Mouse (Mus musculus) hindbrain, embryonic 10.5 days (tissue): ENCODE data around the gene Mex3d. TPM values are rescaled to one million over a fixed set of nuclear protein-coding genes. Genes with fewer than 3 reads are reported as not detected.
"Not testable (repeated sequence)": the region's sequence is repeated elsewhere in the genome, so short reads cannot be mapped to it uniquely, and the experiment has no call there.

Experiments
- DNase-seq: peaks from one replicate; pipeline ENCODE4 v3.0.0-alpha.2; 2017; ENCODE audit warnings: low spot score
- H3K27ac ChIP-seq: fragments of 300-500 bp; sonication (generic); 2 replicates; pipeline ENCODE4 v1.5.1; 2016; ENCODE audit warnings: mild to moderate bottlenecking, moderate library complexity
- H3K27me3 ChIP-seq: fragments of 300-500 bp; sonication (generic); 2 replicates; pipeline ENCODE4 v1.6.1; 2016; ENCODE audit warnings: mild to moderate bottlenecking; ENCODE audit not compliant: poor library complexity, insufficient read depth, severe bottlenecking
- H3K36me3 ChIP-seq: fragments of 300-500 bp; sonication (generic); 2 replicates; pipeline ENCODE4 v1.6.1; 2016; ENCODE audit warnings: mild to moderate bottlenecking, moderate library complexity
- H3K4me1 ChIP-seq: fragments of 300-500 bp; sonication (generic); replicated peaks from 2 replicates; pipeline ENCODE4 v1.6.1; 2016; ENCODE audit warnings: mild to moderate bottlenecking
- H3K4me3 ChIP-seq: fragments of 300-500 bp; sonication (generic); 2 replicates; pipeline ENCODE4 v1.5.1; 2016; ENCODE audit warnings: mild to moderate bottlenecking, moderate library complexity
- H3K9me3 ChIP-seq: fragments of 300-500 bp; sonication (generic); 2 replicates; pipeline ENCODE4 v1.6.1; 2016; ENCODE audit warnings: mild to moderate bottlenecking, moderate library complexity
- WGBS: fragments of 180-500 bp; shearing (Covaris S2); methylation state at CpG from one replicate; pipeline ENCODE4 v1.1.7; 2016; 5-methylcytosine and 5-hydroxymethylcytosine counted together
- polyA plus RNA-seq: library from polyadenylated mRNA; unstranded; fragments of >200 nt; fragmentation: Nextera tagmentation; extraction: Ambion mirVana; gene quantifications from 2 replicates; pipeline ENCODE4 v1.2.1, GENCODE M21; 2016

Mex3d gene
- polyA plus RNA-seq, 1 experiment from 2014 or later = 8.8 TPM

DNA sequence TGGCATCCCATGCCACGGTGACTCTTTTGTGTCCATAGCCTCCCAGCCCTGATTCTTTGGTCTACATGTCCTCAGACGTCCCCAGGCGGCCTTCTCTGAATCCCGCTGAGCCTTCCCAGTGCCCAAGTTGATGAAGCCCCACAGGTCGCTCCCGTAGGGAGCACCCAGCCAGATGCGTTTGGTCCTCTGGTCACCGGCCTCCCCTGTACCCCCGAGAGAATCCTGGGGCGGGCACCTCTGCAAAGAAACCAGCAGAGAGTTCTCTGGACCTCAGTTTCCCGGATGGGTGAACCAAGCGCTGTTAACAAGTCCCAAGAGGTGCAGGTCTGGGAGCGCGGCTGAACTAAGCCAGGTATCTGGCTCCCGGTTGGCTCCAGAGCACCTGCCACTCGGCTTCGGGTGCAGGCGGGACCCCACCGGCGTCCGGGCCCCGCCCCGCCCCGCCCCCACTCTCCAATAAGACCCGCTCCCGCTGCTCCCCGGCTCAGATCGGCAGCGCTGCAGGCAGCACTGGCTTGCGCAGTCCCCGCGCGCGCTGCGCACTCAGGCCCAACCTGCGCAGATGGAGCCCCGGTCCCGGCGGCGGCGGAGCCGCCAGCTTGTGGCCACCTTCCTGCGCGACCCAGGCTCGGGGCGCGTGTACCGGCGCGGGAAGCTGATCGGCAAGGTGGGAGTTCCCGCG lies 31.3 kb downstream of the Mex3d start, which contains the start of gene Plk5:
TSS of gene Plk5 (plus strand) at position 459 of the 682 bp plus-strand sequence.
- WGBS = under 1% methylated on average over 53 of the region's 53 CpGs
- Histone ChIP-seq H3K27me3 (peaks cover 100% of the 10 kb centered on the region), H3K4me3 (peak within 1 kb of the TSS; percentile 45), H3K36me3 (no peaks in the 10 kb centered on the region), H3K4me1 (peaks cover 22% of the 10 kb centered on the region), H3K27ac (no peak within 1 kb of the TSS), H3K9me3 (no peaks in the 10 kb centered on the region)
- DNase-seq = no peak

DNA sequence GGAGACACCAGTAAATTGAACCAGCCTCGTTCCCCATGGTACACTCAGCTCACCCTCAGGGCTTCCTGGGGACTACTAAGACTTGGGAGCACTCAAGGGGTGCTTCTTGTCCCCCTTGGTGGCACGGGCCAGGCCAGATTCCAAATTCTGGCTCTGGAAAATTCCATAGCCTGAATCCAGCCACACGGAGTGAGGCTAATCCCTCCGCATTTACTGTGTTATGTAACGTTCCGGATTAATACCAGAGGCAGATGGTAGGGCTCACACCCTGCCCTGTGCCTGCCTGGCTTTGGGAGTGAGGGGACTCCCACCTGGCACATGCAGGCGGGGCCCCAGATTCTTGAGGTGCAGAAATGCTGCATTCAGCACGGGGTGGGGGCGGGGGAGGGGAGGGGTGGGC lies 32.0 kb downstream of the Mex3d start:
- H3K36me3 ChIP-seq = no peaks in the 10 kb centered on the region
- WGBS = 10% methylated on average over 9 of the region's 9 CpGs
- no peak overlapping the region for H3K4me3 ChIP-seq
- peaks cover 100% of the 10 kb centered on the region for H3K27me3 ChIP-seq
- no peak for DNase-seq
- H3K27ac ChIP-seq = no peak overlapping the region
- no peaks in the 10 kb centered on the region for H3K9me3 ChIP-seq
- H3K4me1 ChIP-seq = peaks cover 23% of the 10 kb centered on the region

DNA sequence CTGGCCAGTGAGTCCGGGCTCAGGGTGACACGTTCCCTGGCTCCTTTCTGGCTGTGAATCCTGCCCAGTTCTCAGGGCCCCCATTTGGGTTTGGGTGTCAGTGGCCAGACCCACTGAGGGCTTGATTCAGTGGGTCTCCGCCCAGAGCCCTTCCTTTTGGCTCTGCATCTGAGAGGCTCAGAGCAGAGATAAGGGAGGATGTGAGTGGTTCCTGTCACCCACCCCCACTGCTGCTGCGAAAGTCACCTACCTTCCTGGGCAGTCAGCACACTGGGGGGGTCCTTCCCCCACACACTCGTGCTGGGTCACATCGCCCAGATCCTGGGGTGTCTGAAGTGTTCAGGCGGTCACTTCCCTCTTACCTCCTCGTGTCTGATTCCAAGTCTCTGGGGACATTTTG lies 34.7 kb downstream of the Mex3d start:
- DNase-seq = no peak
- WGBS = 68% methylated on average over 8 of the region's 8 CpGs

DNA sequence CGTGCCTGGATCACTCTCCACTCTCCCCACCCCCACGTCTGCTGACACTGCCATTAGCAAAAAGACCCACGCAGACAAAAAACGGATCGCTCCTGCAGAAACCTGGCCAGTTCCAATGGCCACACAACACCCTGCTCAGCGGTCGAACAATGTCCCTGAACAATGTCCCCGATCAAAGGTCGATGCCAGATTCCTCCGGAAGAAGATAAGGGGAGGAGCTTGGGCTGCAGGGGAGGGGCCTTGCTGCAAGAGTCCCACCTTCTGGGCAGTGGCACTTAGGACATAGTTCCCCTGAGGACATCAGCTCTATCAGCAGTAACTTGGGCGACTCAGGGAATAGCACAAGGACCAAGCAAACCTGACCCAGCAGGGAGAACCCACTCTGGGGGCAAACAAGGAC lies 35.6 kb downstream of the Mex3d start:
- H3K9me3 ChIP-seq = no peaks in the 10 kb centered on the region
- no peaks in the 10 kb centered on the region for H3K36me3 ChIP-seq
- peaks cover 43% of the 10 kb centered on the region for H3K4me1 ChIP-seq
- H3K27me3 ChIP-seq = peaks cover 100% of the 10 kb centered on the region
- H3K27ac ChIP-seq = no peak overlapping the region
- no peak for DNase-seq
- WGBS = 23% methylated on average over 11 of the region's 11 CpGs
- no peak overlapping the region for H3K4me3 ChIP-seq

More for the DNA sequence above, 34.7 kb downstream of the Mex3d start:
- H3K36me3 ChIP-seq = no peaks in the 10 kb centered on the region
- H3K4me1 ChIP-seq = peaks cover 39% of the 10 kb centered on the region
- peaks cover 100% of the 10 kb centered on the region for H3K27me3 ChIP-seq
- no peaks in the 10 kb centered on the region for H3K9me3 ChIP-seq
- no peak overlapping the region for H3K4me3 ChIP-seq
- no peak overlapping the region for H3K27ac ChIP-seq

DNA sequence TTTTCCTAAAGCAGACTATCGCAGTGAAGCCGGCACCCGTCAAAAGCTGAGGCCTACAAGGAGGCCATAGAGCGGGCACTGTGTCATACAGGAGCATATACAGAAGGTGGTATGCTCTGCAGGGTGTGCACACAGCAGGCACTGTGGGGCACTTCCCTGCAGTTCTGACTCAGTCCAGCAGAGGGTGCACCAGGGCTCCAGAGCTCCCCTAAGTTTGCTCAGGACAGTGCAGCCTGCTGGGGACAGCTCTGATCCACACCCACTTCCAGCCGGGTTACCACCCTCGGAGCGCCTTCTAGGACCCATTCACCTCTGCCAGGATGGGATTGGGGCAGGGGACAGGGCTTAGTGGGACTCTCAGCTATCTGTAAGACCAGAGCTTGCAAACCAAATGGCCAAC lies 37.2 kb downstream of the Mex3d start:
- Histone ChIP-seq H3K4me1 (peaks cover 31% of the 10 kb centered on the region), H3K4me3 (peak overlapping the region; percentile 11; the same call in 1 of the 2 replicates), H3K27ac (no peak overlapping the region), H3K9me3 (no peaks in the 10 kb centered on the region), H3K36me3 (no peaks in the 10 kb centered on the region), H3K27me3 (peaks cover 100% of the 10 kb centered on the region)
- WGBS = 3% methylated on average over 7 of the region's 7 CpGs
- DNase-seq = peak; percentile 89

DNA sequence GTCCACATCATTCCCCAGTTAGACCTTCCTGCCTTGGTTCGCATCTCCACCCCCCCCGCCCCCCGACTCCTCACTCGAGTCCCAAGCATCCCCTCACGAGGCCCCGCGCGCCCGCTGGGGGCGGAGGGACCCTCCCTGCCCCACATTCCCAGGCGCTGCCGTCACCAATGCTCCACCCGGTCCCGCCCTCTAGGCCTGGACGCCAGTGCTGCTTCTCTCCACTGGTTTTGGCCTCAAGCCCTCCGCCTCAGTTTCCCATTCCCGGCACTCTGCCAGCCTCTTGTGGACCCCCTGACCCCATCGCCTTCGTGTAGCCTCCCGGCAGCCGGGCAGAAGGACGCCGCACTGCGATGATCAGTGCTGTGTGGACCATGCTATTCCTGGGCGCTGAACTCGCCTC lies 38.5 kb downstream of the Mex3d start:
- Histone ChIP-seq H3K4me3 (peak overlapping the region; percentile 45), H3K27ac (no peak overlapping the region), H3K9me3 (no peaks in the 10 kb centered on the region), H3K27me3 (peaks cover 100% of the 10 kb centered on the region), H3K36me3 (no peaks in the 10 kb centered on the region), H3K4me1 (peaks cover 42% of the 10 kb centered on the region)
- 16% methylated on average over 26 of the region's 26 CpGs for WGBS
- no peak for DNase-seq

DNA sequence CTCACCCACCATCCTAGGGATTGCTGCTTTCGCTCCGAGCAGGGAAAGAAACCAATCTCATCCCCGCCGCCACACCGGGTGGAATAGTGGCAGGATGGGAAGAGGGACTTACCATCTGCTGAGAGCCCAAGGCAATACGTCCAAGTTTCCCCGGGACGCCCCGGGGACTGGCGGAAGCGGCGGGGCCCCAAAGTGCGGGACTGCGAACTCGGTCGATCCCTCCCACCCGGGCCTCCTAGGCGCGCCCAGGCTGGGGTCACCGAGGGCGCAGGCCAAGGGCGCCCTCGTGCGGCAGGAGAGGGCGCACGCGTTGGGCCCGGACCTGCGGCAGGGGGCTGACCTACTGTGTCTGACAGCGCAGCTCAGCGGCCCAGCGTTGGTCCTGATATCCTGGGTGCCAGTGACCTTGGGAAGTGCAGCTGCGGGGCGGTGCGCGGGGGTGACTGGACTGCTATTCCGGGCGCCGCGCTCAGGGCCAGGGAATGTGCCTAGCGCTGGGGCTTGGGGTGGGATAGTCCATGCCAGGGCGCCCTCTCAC lies 39.1 kb downstream of the Mex3d start, which contains the start of gene Adamtsl5:
TSS of gene Adamtsl5 (minus strand) at position 169 of the 538 bp plus-strand sequence.
- under 1% methylated on average over 42 of the region's 42 CpGs for WGBS
- peak within 1 kb of the TSS; percentile 45 for H3K4me3 ChIP-seq
- 0 out of 2 replicates have a peak within 1 kb of the TSS, but pooled peaks have one; percentile 35 for H3K27ac ChIP-seq
- no peaks in the 10 kb centered on the region for H3K36me3 ChIP-seq
- peak; percentile 68 for DNase-seq
- no peaks in the 10 kb centered on the region for H3K9me3 ChIP-seq
- peaks cover 49% of the 10 kb centered on the region for H3K4me1 ChIP-seq
- peaks cover 100% of the 10 kb centered on the region for H3K27me3 ChIP-seq

DNA sequence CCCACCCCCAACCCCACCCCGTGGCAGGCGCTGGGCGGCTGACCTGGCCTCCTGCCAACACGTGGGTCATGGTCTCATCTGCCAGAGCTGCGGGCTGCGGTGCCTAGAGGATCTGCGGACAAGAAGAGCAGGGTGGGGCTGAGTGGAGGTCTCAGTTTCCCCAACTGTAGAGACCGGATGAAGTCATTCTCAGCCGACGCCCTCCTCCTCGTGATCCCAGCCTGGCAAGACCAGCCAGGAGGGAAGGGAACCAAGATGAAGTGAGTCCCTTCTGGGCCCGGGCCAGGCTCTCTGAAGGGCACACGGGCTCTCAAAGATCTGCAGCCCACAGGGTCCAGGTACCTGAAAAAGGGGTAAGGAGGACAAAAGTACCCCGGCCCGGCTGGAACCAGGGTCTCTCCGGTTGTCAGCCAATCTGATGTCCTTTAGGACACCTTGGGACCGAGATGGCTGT lies 39.9 kb downstream of the Mex3d start:
- WGBS = 22% methylated on average over 17 of the region's 17 CpGs
- no peaks in the 10 kb centered on the region for H3K36me3 ChIP-seq
- H3K4me3 ChIP-seq = peak overlapping the region; percentile 45
- H3K27ac ChIP-seq = no peak overlapping the region
- no peaks in the 10 kb centered on the region for H3K9me3 ChIP-seq
- H3K4me1 ChIP-seq = peaks cover 57% of the 10 kb centered on the region
- DNase-seq = no peak
- H3K27me3 ChIP-seq = peaks cover 100% of the 10 kb centered on the region

DNA sequence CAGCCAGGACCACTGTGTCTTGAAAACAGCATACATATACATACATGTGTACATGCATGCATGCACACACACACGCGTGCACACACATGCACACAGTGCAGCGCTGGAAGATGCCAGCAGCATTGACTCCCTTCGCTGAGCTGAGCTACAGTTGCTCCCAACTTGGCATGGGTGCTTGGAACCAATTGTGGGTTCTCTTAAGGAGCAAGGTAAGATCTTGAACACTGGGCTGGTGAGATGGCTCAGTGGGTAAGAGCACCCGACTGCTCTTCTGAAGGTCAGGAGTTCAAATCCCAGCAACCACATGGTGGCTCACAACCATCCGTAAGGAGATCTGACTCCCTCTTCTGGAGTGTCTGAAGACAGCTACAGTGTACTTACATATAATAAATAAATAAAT lies 41.5 kb downstream of the Mex3d start:
- DNase-seq, H3K27ac ChIP-seq, H3K4me3 ChIP-seq, H3K36me3 ChIP-seq, H3K9me3 ChIP-seq: not testable (repeated sequence)
- Histone ChIP-seq H3K27me3 (peaks cover 100% of the 10 kb centered on the region), H3K4me1 (peaks cover 73% of the 10 kb centered on the region)
- WGBS = 74% methylated on average over 6 of the region's 6 CpGs

DNA sequence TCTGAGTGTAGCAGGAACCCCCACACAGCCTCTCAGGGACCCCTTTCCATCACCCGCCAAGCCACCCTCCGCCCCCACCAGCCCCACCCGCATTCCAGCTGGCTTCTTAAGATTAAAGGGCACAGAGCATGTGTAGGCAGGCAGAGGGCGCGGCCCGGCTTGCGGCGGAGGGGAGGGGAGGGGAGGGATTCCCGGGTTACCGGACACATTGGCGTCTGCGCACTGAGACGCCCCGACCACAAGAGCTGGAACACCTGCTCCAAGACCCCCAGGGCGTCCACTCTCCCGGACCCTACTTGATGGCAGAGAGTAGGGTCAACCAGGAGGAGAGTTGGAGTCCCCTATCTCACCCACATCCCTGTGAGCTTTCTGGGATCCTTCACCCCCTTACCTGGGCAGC lies 42.3 kb downstream of the Mex3d start:
- Histone ChIP-seq H3K27me3 (peaks cover 100% of the 10 kb centered on the region), H3K9me3 (no peaks in the 10 kb centered on the region), H3K27ac (0 out of 2 replicates have a peak overlapping the region, but pooled peaks have one; percentile 23), H3K4me1 (peaks cover 75% of the 10 kb centered on the region), H3K36me3 (no peaks in the 10 kb centered on the region), H3K4me3 (peak overlapping the region; percentile 32)
- no peak for DNase-seq
- WGBS = 1% methylated on average over 15 of the region's 16 CpGs

DNA sequence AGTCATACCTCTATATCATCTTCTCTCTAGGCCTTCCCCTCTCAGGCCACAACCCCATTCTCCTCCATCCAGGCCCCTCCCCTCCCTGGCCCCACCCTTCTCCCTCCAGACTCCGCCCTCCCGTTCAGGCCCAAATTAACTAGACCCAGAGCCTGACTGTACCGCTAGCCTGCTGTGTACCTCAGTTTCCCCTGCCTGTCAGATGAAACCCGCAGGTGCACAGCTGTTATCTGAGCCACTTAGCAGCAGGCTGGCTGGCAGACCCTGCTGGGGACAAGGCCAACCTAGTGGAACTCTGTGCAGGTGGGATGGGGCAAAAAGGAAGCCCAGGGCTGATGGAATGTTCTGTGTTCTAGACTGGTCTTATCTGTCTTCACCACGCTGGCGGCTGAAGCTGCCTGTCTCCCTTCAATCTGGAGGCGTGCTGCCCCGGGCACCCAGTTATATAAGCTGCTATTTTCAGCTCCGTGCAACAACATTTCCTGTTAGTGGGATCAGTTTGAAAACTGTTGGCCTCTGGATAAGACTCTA lies 43.3 kb downstream of the Mex3d start:
- Histone ChIP-seq H3K27me3 (peaks cover 99% of the 10 kb centered on the region), H3K4me3 (peak overlapping the region; percentile 32; the same call in 1 of the 2 replicates), H3K4me1 (peaks cover 76% of the 10 kb centered on the region), H3K36me3 (no peaks in the 10 kb centered on the region), H3K27ac (no peak overlapping the region), H3K9me3 (no peaks in the 10 kb centered on the region)
- no peak for DNase-seq
- 40% methylated on average over 9 of the region's 9 CpGs for WGBS

DNA sequence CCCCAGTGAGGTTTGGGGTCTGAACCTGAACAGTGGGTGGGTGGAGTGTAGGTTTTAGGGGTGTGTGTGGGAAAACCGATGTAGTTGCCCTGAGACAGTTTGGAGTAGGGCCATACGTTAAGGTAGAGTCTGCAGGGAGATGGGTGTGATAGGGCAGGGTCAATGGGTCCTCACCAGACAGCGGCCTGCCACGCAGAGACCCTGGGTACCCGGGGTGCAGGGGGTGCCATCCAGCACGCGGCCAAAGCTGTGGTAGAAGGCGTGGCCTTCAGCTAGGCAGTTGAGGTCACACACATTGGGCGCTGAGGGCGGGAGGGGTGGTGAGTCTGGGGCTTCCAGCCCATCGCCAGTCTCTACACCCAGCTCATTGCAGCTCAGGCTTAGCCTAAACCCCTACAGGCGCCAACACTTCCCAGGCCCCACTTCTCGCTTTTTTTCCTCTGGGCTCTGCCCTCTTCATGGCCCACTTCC lies 44.0 kb downstream of the Mex3d start:
- DNase-seq = no peak
- Histone ChIP-seq H3K27me3 (peaks cover 93% of the 10 kb centered on the region), H3K36me3 (no peaks in the 10 kb centered on the region), H3K9me3 (no peaks in the 10 kb centered on the region), H3K27ac (no peak overlapping the region), H3K4me3 (peak overlapping the region; percentile 48), H3K4me1 (peaks cover 69% of the 10 kb centered on the region)
- 29% methylated on average over 13 of the region's 13 CpGs for WGBS
